Mouse (Mus musculus) CH12.LX (cell line): Measurements from ENCODE around the gene Itih5.

Experiments
- EP300 ChIP-seq: IDR thresholded peaks from 2 replicates; pipeline ENCODE4 v1.6.1; 2011; ENCODE audit warnings: low read length, improper control_type of control experiment
- MAX ChIP-seq: IDR thresholded peaks from 2 replicates; pipeline ENCODE4 v1.6.1; 2011; ENCODE audit warnings: low read length, improper control_type of control experiment
- MEF2A ChIP-seq: IDR thresholded peaks from 2 replicates; pipeline ENCODE4 v1.6.1; 2014; ENCODE audit warnings: low read depth, mild to moderate bottlenecking, inconsistent platforms, low read length, improper control_type of control experiment, borderline replicate concordance

DNA sequence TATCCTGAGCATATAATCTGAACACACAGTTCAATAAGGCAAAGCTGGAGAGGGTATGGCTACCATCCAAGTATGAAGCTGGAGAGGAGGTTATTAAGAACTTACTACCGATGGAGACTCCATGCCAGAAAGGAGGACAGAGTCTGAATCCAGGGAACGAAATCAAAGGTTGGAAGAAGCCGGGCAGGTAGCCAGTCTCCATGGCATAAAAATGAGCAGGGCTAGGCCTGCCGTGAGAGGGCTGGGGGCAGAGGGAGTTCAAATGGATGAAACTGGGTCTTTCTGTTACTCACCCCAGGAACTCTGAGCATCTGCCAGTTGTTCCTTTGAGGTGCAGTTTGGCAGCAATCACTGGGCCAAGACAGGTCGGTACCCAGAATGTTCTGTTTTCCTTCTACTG lies 12.9 kb upstream of the Itih5 start:
- no peak for TF ChIP-seq EP300
- no peak for TF ChIP-seq MEF2A
- no peak for TF ChIP-seq MAX
